Mouse (Mus musculus) erythroblast, embryonic 14.5 days (primary cell): ENCODE measurements around the gene Rps6kl1. TPM values are rescaled to one million over a fixed set of nuclear protein-coding genes. Genes with fewer than 3 reads are reported as not detected.

Experiments
- H3K27me3 ChIP-seq: 2 replicates; pipeline ENCODE4 v1.6.1; 2012; ENCODE audit warnings: inconsistent platforms; ENCODE audit not compliant: control insufficient read depth
- H3K36me3 ChIP-seq: 2 replicates; pipeline ENCODE4 v1.6.1; 2012; ENCODE audit warnings: mild to moderate bottlenecking, inconsistent platforms; ENCODE audit not compliant: control insufficient read depth
- H3K4me1 ChIP-seq: 2 replicates; pipeline ENCODE4 v1.6.1; 2012; ENCODE audit warnings: inconsistent platforms; ENCODE audit not compliant: control insufficient read depth
- H3K4me3 ChIP-seq: replicated peaks from 2 replicates; pipeline ENCODE3; 2012; ENCODE audit warnings: moderate library complexity, mild to moderate bottlenecking, inconsistent platforms
- H3K9me3 ChIP-seq: 2 replicates; pipeline ENCODE4 v1.6.1; 2012; ENCODE audit warnings: low read length, inconsistent platforms, mixed read lengths; ENCODE audit not compliant: control insufficient read depth
- GATA1 ChIP-seq: IDR thresholded peaks from 2 replicates; pipeline ENCODE4 v1.6.1; 2012; ENCODE audit warnings: low read length, inconsistent platforms, mixed read lengths
- TAL1 ChIP-seq: IDR thresholded peaks from 3 replicates; pipeline ENCODE4 v1.6.1; 2012; ENCODE audit warnings: low read length, inconsistent platforms, mixed read lengths
- polyA plus RNA-seq: library from polyadenylated mRNA; stranded (reverse); fragments of >175 nt; gene quantifications from 2 replicates; pipeline ENCODE4 v1.2.3, GENCODE M21; 2012

Gene Rps6kl1
- polyA plus RNA-seq, 1 experiment: 0.06 TPM

GRCm38 (mm10) chr12:85135513-85136470 lies 15.3 kb downstream of the Rps6kl1 start:
- peaks cover 18% of the 10 kb centered on the region for H3K4me1 ChIP-seq
- H3K4me3 ChIP-seq: no peak overlapping the region
- TF ChIP-seq TAL1 (no peak), GATA1 (no peak)
- peaks cover 53% of the 10 kb centered on the region for H3K36me3 ChIP-seq
- peaks cover 3% of the 10 kb centered on the region; the same call in 1 of the 2 replicates for H3K27me3 ChIP-seq
- no peaks in the 10 kb centered on the region for H3K9me3 ChIP-seq

GRCm38 (mm10) chr12:85134043-85134794 lies 16.8 kb downstream of the Rps6kl1 start:
- Histone ChIP-seq H3K9me3 (no peaks in the 10 kb centered on the region), H3K4me3 (no peak overlapping the region), H3K36me3 (peaks cover 69% of the 10 kb centered on the region), H3K4me1 (peaks cover 2% of the 10 kb centered on the region), H3K27me3 (no peaks in the 10 kb centered on the region)
- TF ChIP-seq TAL1 (no peak), GATA1 (no peak)

- Histone ChIP-seq H3K36me3 (peaks cover 96% of the 10 kb centered on the region), H3K4me1 (no peaks in the 10 kb centered on the region; the same call in 1 of the 2 replicates), H3K4me3 (no peak overlapping the region), H3K9me3 (no peaks in the 10 kb centered on the region), H3K27me3 (no peaks in the 10 kb centered on the region)
- TF ChIP-seq GATA1 (no peak), TAL1 (no peak)
Measured at GRCm38 (mm10) chr12:85131361-85131760, 19.7 kb downstream of the Rps6kl1 start.

GRCm38 (mm10) chr12:85129426-85129978 lies 21.6 kb downstream of the Rps6kl1 start:
- no peak overlapping the region for H3K4me3 ChIP-seq
- peaks cover 97% of the 10 kb centered on the region for H3K36me3 ChIP-seq
- no peaks in the 10 kb centered on the region for H3K4me1 ChIP-seq
- no peaks in the 10 kb centered on the region for H3K9me3 ChIP-seq
- H3K27me3 ChIP-seq: no peaks in the 10 kb centered on the region
- TF ChIP-seq TAL1 (no peak), GATA1 (no peak)

GRCm38 (mm10) chr12:85126986-85127603 lies 24.0 kb downstream of the Rps6kl1 start:
- H3K36me3 ChIP-seq: peaks cover 97% of the 10 kb centered on the region
- no peak overlapping the region for H3K4me3 ChIP-seq
- no peaks in the 10 kb centered on the region for H3K4me1 ChIP-seq
- no peaks in the 10 kb centered on the region for H3K27me3 ChIP-seq
- TF ChIP-seq GATA1 (no peak), TAL1 (no peak)
- H3K9me3 ChIP-seq: no peaks in the 10 kb centered on the region

- TF ChIP-seq TAL1: no peak
- H3K27me3 ChIP-seq: no peaks in the 10 kb centered on the region
- peaks cover 99% of the 10 kb centered on the region for H3K36me3 ChIP-seq
- no peaks in the 10 kb centered on the region for H3K4me1 ChIP-seq
- H3K4me3 ChIP-seq: no peak overlapping the region
- no peaks in the 10 kb centered on the region for H3K9me3 ChIP-seq
Measured at GRCm38 (mm10) chr12:85124751-85125150, 26.3 kb downstream of the Rps6kl1 start.

GRCm38 (mm10) chr12:85123645-85124044 lies 27.4 kb downstream of the Rps6kl1 start:
- no peak for TF ChIP-seq GATA1
- Histone ChIP-seq H3K9me3 (no peaks in the 10 kb centered on the region), H3K27me3 (no peaks in the 10 kb centered on the region), H3K4me1 (no peaks in the 10 kb centered on the region), H3K36me3 (peaks cover 100% of the 10 kb centered on the region), H3K4me3 (no peak overlapping the region)

- H3K27me3 ChIP-seq: no peaks in the 10 kb centered on the region
- no peaks in the 10 kb centered on the region for H3K9me3 ChIP-seq
- peaks cover 100% of the 10 kb centered on the region for H3K36me3 ChIP-seq
- TF ChIP-seq GATA1: no peak
- no peak for TF ChIP-seq TAL1
- no peak overlapping the region for H3K4me3 ChIP-seq
- H3K4me1 ChIP-seq: no peaks in the 10 kb centered on the region
Measured at GRCm38 (mm10) chr12:85123108-85123530, 27.9 kb downstream of the Rps6kl1 start.
